Mouse (Mus musculus) neural tube, embryonic 11.5 days (tissue): Measurements from ENCODE around the gene Sorbs1. TPM values are rescaled to one million over a fixed set of nuclear protein-coding genes. Genes with fewer than 3 reads are reported as not detected.

Experiments
- ATAC-seq: fragments of 200-750 bp; cut with Nextera tagmentation; 2 replicates; pipeline ENCODE4 v1.8.0; 2017; ENCODE audit warnings: moderate number of reproducible peaks, mild to moderate bottlenecking, moderate TSS enrichment, moderate library complexity; ENCODE audit not compliant: insufficient read depth, low FRiP score, low TSS enrichment
- DNase-seq: peaks from one replicate; pipeline ENCODE4 v3.0.0-alpha.2; 2015; ENCODE audit warnings: low spot score
- H3K27ac ChIP-seq: fragments of 300-500 bp; sonication (generic); 2 replicates; pipeline ENCODE4 v1.5.1; 2014; ENCODE audit warnings: low read depth, mild to moderate bottlenecking, low read length
- H3K27me3 ChIP-seq: fragments of 300-500 bp; sonication (generic); 2 replicates; pipeline ENCODE4 v1.6.1; 2014; ENCODE audit warnings: mild to moderate bottlenecking, low read length, mixed read lengths; ENCODE audit not compliant: control insufficient read depth, insufficient read depth
- H3K36me3 ChIP-seq: fragments of 300-500 bp; sonication (generic); 2 replicates; pipeline ENCODE4 v1.6.1; 2014; ENCODE audit warnings: mild to moderate bottlenecking, low read length, moderate library complexity, mixed read lengths; ENCODE audit not compliant: control insufficient read depth, insufficient read depth
- H3K4me1 ChIP-seq: fragments of 300-500 bp; sonication (generic); 2 replicates; pipeline ENCODE4 v1.6.1; 2014; ENCODE audit warnings: low read length, mixed read lengths; ENCODE audit not compliant: control insufficient read depth, insufficient read depth
- H3K4me2 ChIP-seq: fragments of 300-500 bp; sonication (generic); 2 replicates; pipeline ENCODE4 v1.6.1; 2014; ENCODE audit warnings: low read depth, mild to moderate bottlenecking, moderate library complexity
- H3K4me3 ChIP-seq: fragments of 300-500 bp; sonication (generic); 2 replicates; pipeline ENCODE4 v1.5.1; 2014; ENCODE audit warnings: low read depth, low read length
- H3K9ac ChIP-seq: fragments of 300-500 bp; sonication (generic); 2 replicates; pipeline ENCODE4 v1.6.1; 2014; ENCODE audit warnings: mild to moderate bottlenecking, low read length
- H3K9me3 ChIP-seq: fragments of 300-500 bp; sonication (generic); 2 replicates; pipeline ENCODE4 v1.6.1; 2016; ENCODE audit warnings: low read length; ENCODE audit not compliant: control insufficient read depth
- WGBS: fragments of 180-500 bp; shearing (Covaris S2); extraction: QIAGEN DNeasy Blood & Tissue Kit; methylation state at CpG from one replicate; pipeline ENCODE4 v1.1.7; 2014; 5-methylcytosine and 5-hydroxymethylcytosine counted together
- polyA plus RNA-seq: library from polyadenylated mRNA; unstranded; fragments of >200 nt; fragmentation: Nextera tagmentation; extraction: Ambion mirVana; gene quantifications from 2 replicates; pipeline ENCODE4 v1.2.1, GENCODE M21; 2014

Gene Sorbs1
- polyA plus RNA-seq, 1 experiment from 2014 or later, result 91.2 TPM

DNA sequence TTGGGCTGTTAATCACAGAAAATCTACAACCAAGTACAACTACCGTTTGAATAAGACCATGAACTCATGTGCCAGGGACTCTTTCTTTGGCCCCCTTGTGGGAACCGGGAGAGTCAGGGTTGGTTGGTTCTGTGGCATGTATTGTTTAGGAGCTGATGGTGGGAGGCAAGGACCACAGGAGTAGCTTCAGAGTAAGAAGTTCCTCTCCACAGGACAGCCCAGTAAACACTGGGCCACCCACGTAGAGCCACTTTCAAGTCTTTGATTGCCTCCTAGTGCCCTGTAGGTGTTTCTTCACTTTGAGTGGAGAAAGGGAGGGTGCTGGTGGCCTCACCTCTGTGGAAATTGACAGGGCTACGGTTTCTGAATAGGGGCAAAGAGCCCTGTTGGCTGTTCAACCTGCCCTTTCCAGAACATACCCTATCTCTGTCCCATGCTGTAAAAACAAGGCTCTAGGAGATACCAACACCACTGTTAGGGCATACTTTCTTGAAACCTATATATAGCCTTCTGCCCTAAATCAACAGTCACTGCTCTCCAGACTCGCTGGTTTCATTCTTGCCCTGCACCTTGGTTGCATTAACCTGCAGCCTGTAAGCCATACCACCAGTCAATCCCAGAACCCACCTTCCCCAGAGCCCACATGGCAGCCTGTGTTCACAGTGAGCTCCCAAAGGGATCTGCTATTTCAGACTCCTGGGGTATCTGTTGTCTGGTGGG is 35.4 kb upstream of the Sorbs1 start:
- H3K27ac ChIP-seq, result no peak overlapping the region
- ATAC-seq (no peak), DNase-seq (no peak)
- H3K4me1 ChIP-seq, result no peaks in the 10 kb centered on the region
- H3K36me3 ChIP-seq, result peaks cover 4% of the 10 kb centered on the region; the same call in 1 of the 2 replicates
- no peak overlapping the region for H3K4me3 ChIP-seq
- no peak overlapping the region for H3K4me2 ChIP-seq
- no peaks in the 10 kb centered on the region for H3K27me3 ChIP-seq
- 25% methylated on average over 5 of the region's 5 CpGs for WGBS
- H3K9me3 ChIP-seq, result no peaks in the 10 kb centered on the region
- H3K9ac ChIP-seq, result no peak overlapping the region

DNA sequence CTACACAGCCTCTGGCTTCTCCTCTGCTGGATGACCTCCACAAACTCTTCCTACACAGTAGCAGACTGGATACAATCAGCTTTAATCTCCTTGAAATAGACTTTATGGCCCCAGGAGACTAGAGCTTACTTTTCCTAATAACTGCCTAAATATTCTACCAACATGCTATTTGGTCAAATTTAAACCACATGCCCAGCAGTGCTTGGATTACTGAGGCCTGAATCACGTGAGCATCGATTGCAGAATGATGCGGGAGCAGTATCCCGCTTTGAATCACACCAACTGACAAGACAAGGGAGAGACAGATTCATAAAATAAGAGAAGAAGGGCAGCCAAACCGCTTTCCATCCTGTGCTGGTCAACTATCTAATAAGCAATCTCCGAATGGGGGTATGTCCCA is 34.8 kb upstream of the Sorbs1 start:
- H3K36me3 ChIP-seq, result peaks cover 4% of the 10 kb centered on the region; the same call in 1 of the 2 replicates
- no peak overlapping the region for H3K4me3 ChIP-seq
- H3K4me2 ChIP-seq, result no peak overlapping the region
- H3K27me3 ChIP-seq, result no peaks in the 10 kb centered on the region
- H3K27ac ChIP-seq, result no peak overlapping the region
- H3K9ac ChIP-seq, result no peak overlapping the region
- no peaks in the 10 kb centered on the region for H3K9me3 ChIP-seq
- DNase-seq (no peak), ATAC-seq (no peak)
- WGBS, result 83% methylated on average over 6 of the region's 6 CpGs
- H3K4me1 ChIP-seq, result no peaks in the 10 kb centered on the region

- H3K9me3 ChIP-seq, result no peaks in the 10 kb centered on the region
- H3K36me3 ChIP-seq, result no peaks in the 10 kb centered on the region
- H3K4me3 ChIP-seq, result no peak overlapping the region
- no peak overlapping the region for H3K4me2 ChIP-seq
- no peak overlapping the region for H3K27ac ChIP-seq
- no peaks in the 10 kb centered on the region for H3K27me3 ChIP-seq
- ATAC-seq (peak; percentile 58; the same call in 1 of the 2 replicates), DNase-seq (peak; percentile 76)
- 20% methylated on average over 3 of the region's 3 CpGs for WGBS
- H3K9ac ChIP-seq, result no peak overlapping the region
- H3K4me1 ChIP-seq, result no peaks in the 10 kb centered on the region
Observed at GRCm38 (mm10) chr19:40544856-40545255, 31.3 kb upstream of the Sorbs1 start.

DNA sequence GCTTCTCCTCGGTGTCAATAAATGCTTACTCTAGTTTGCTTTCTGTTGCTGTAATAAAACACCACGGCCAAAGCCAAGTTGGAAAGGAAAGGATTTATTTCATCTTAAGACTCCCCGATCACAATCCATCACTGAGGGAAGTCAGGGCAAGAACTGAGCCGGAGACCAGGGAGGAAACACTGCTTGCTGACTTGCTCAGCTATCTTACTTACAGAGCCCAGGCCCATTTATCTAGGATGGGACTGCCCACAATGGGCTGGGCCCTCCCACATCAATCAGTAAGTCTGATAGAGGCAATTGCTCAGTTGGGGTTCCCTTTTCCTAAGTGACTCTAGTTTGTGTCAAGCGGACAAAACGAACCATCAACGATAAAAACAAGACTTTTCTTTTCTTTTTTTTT is 29.2 kb upstream of the Sorbs1 start:
- ATAC-seq (no peak), DNase-seq (no peak)
- no peaks in the 10 kb centered on the region for H3K36me3 ChIP-seq
- H3K9me3 ChIP-seq, result no peaks in the 10 kb centered on the region
- H3K9ac ChIP-seq, result no peak overlapping the region
- H3K4me2 ChIP-seq, result no peak overlapping the region
- 86% methylated on average over 7 of the region's 7 CpGs for WGBS
- H3K4me3 ChIP-seq, result no peak overlapping the region
- H3K27ac ChIP-seq, result no peak overlapping the region
- no peaks in the 10 kb centered on the region for H3K4me1 ChIP-seq
- no peaks in the 10 kb centered on the region for H3K27me3 ChIP-seq

GRCm38 (mm10) chr19:40536526-40536925 is 22.9 kb upstream of the Sorbs1 start:
- ATAC-seq, result no peak
- 85% methylated on average over 6 of the region's 6 CpGs for WGBS
- no peak overlapping the region for H3K27ac ChIP-seq
- no peaks in the 10 kb centered on the region for H3K36me3 ChIP-seq
- no peak overlapping the region for H3K9ac ChIP-seq
- no peaks in the 10 kb centered on the region for H3K27me3 ChIP-seq
- H3K4me1 ChIP-seq, result no peaks in the 10 kb centered on the region
- no peak for DNase-seq
- no peak overlapping the region for H3K4me3 ChIP-seq
- H3K4me2 ChIP-seq, result no peak overlapping the region
- no peaks in the 10 kb centered on the region for H3K9me3 ChIP-seq

- Histone ChIP-seq H3K9me3 (no peaks in the 10 kb centered on the region), H3K9ac (no peak overlapping the region), H3K4me1 (no peaks in the 10 kb centered on the region), H3K27ac (no peak overlapping the region), H3K4me3 (no peak overlapping the region), H3K27me3 (no peaks in the 10 kb centered on the region), H3K4me2 (no peak overlapping the region), H3K36me3 (no peaks in the 10 kb centered on the region)
- no peak for DNase-seq
- WGBS, result 92% methylated on average over 5 of the region's 5 CpGs
- no peak for ATAC-seq
Observed at GRCm38 (mm10) chr19:40532525-40532924, 18.9 kb upstream of the Sorbs1 start.

GRCm38 (mm10) chr19:40530323-40530722 is 16.7 kb upstream of the Sorbs1 start:
- H3K4me3 ChIP-seq, result no peak overlapping the region
- no peak for DNase-seq
- H3K4me2 ChIP-seq, result no peak overlapping the region
- H3K27ac ChIP-seq, result no peak overlapping the region
- 87% methylated on average over 2 of the region's 2 CpGs for WGBS
- H3K4me1 ChIP-seq, result no peaks in the 10 kb centered on the region
- no peak overlapping the region for H3K9ac ChIP-seq
- H3K9me3 ChIP-seq, result no peaks in the 10 kb centered on the region
- no peaks in the 10 kb centered on the region for H3K27me3 ChIP-seq
- no peak for ATAC-seq
- H3K36me3 ChIP-seq, result no peaks in the 10 kb centered on the region

GRCm38 (mm10) chr19:40528254-40528653 is 14.7 kb upstream of the Sorbs1 start:
- no peaks in the 10 kb centered on the region for H3K27me3 ChIP-seq
- H3K9me3 ChIP-seq, result no peaks in the 10 kb centered on the region
- DNase-seq, result no peak
- no peak overlapping the region for H3K27ac ChIP-seq
- H3K9ac ChIP-seq, result no peak overlapping the region
- no peaks in the 10 kb centered on the region for H3K36me3 ChIP-seq
- ATAC-seq, result no peak
- no peak overlapping the region for H3K4me2 ChIP-seq
- H3K4me3 ChIP-seq, result no peak overlapping the region
- no peaks in the 10 kb centered on the region for H3K4me1 ChIP-seq

DNA sequence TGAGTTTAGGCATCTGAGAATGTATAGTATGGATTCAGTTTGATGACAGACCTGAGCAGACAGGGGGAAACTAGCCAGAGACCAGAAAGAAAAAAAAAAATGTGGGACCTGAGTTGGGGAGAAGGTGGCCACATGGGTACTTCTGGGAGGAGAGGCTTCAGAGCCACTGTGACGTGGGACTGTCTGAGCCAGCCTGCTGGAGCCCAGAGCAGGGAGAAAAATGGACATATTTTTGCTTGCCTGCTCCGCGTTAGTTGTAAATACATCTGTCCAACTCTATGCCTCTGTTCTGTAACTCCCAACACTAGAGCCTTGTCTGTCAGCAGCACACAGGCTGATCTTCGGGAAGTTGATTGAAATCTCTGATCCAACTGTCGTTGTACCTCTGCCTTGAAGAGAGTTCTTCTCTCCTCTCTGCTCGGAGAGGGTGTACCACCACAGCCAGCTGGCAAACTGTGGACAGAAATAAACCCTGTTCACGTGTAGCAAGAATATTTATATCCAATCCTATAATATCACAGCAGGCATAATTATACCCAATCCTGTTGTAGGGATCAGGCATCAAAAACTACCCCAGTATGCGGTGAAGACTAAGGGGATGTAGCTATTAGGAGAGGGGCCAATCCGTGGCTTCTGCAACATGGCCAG is 12.9 kb upstream of the Sorbs1 start:
- H3K4me2 ChIP-seq, result no peak overlapping the region
- no peak overlapping the region for H3K9ac ChIP-seq
- no peaks in the 10 kb centered on the region for H3K27me3 ChIP-seq

More for the DNA sequence above, 12.9 kb upstream of the Sorbs1 start:
- WGBS, result 84% methylated on average over 9 of the region's 9 CpGs
- H3K9me3 ChIP-seq, result no peaks in the 10 kb centered on the region
- no peak overlapping the region for H3K4me3 ChIP-seq
- no peaks in the 10 kb centered on the region for H3K4me1 ChIP-seq
- no peaks in the 10 kb centered on the region for H3K36me3 ChIP-seq
- no peak overlapping the region for H3K27ac ChIP-seq
- DNase-seq (no peak), ATAC-seq (no peak)
